Mouse (Mus musculus) hindbrain, embryonic 14.5 days (tissue): ENCODE data around the gene Dars. TPM values are rescaled to one million over a fixed set of nuclear protein-coding genes. Genes with fewer than 3 reads are reported as not detected.

Source experiments
- ATAC-seq: fragments of 200-750 bp; cut with Nextera tagmentation; 2 replicates; pipeline ENCODE4 v1.8.0; 2017; ENCODE audit warnings: moderate number of reproducible peaks, mild to moderate bottlenecking, moderate TSS enrichment, moderate library complexity; ENCODE audit not compliant: low FRiP score
- DNase-seq: peaks from one replicate; pipeline ENCODE4 v3.0.0-alpha.2; 2015; ENCODE audit warnings: low spot score
- H3K27ac ChIP-seq: fragments of 300-500 bp; sonication (generic); 2 replicates; pipeline ENCODE4 v1.5.1; 2014; ENCODE audit warnings: mild to moderate bottlenecking, moderate library complexity
- H3K27me3 ChIP-seq: fragments of 300-500 bp; sonication (generic); 2 replicates; pipeline ENCODE4 v1.6.1; 2014; ENCODE audit warnings: mild to moderate bottlenecking, low read length, mixed read lengths; ENCODE audit not compliant: control insufficient read depth, insufficient read depth
- H3K36me3 ChIP-seq: fragments of 300-500 bp; sonication (generic); replicated peaks from 2 replicates; pipeline ENCODE4 v1.6.1; 2014; ENCODE audit not compliant: control insufficient read depth, insufficient read depth
- H3K4me1 ChIP-seq: fragments of 300-500 bp; sonication (generic); replicated peaks from 2 replicates; pipeline ENCODE4 v1.6.1; 2014; ENCODE audit warnings: antibody characterized with exemption, low read length, mixed read lengths; ENCODE audit not compliant: control insufficient read depth, insufficient read depth
- H3K4me2 ChIP-seq: fragments of 300-500 bp; sonication (generic); replicated peaks from 2 replicates; pipeline ENCODE4 v1.6.1; 2014; ENCODE audit warnings: mild to moderate bottlenecking, moderate library complexity
- H3K4me3 ChIP-seq: fragments of 300-500 bp; sonication (generic); replicated peaks from 2 replicates; pipeline ENCODE4 v1.5.1; 2014; ENCODE audit warnings: mild to moderate bottlenecking, low read length
- H3K9ac ChIP-seq: fragments of 300-500 bp; sonication (generic); 2 replicates; pipeline ENCODE4 v1.6.1; 2014
- H3K9me3 ChIP-seq: fragments of 300-500 bp; sonication (generic); 2 replicates; pipeline ENCODE4 v1.6.1; 2016; ENCODE audit warnings: low read length; ENCODE audit not compliant: control insufficient read depth
- WGBS: fragments of 180-500 bp; shearing (Covaris S2); extraction: QIAGEN DNeasy Blood & Tissue Kit; methylation state at CpG from one replicate; pipeline ENCODE4 v1.1.7; 2014; 5-methylcytosine and 5-hydroxymethylcytosine counted together
- polyA plus RNA-seq: library from polyadenylated mRNA; unstranded; fragments of >200 nt; fragmentation: Nextera tagmentation; extraction: Ambion mirVana; gene quantifications from 2 replicates; pipeline ENCODE4 v1.2.1, GENCODE M21; 2014

Gene Dars
- polyA plus RNA-seq, 1 experiment from 2014 or later = 98.7 TPM

GRCm38 (mm10) chr1:128360601-128361000 lies 56.6 kb downstream of the Dars start:
- Histone ChIP-seq H3K4me3 (no peak overlapping the region), H3K4me1 (peaks cover 18% of the 10 kb centered on the region), H3K4me2 (no peak overlapping the region), H3K9ac (no peak overlapping the region), H3K27ac (no peak overlapping the region), H3K27me3 (no peaks in the 10 kb centered on the region), H3K9me3 (no peaks in the 10 kb centered on the region), H3K36me3 (peaks cover 42% of the 10 kb centered on the region)
- DNase-seq (no peak), ATAC-seq (no peak)
- WGBS = 76% methylated on average over 2 of the region's 2 CpGs

- DNase-seq (peak; percentile 95), ATAC-seq (peak; percentile 99)
- Histone ChIP-seq H3K4me3 (peak within 1 kb of the TSS; percentile 90), H3K9me3 (no peaks in the 10 kb centered on the region), H3K9ac (peak within 1 kb of the TSS; percentile 76), H3K4me2 (peak within 1 kb of the TSS; percentile 86), H3K36me3 (peaks cover 42% of the 10 kb centered on the region), H3K27ac (peak within 1 kb of the TSS; percentile 74), H3K27me3 (no peaks in the 10 kb centered on the region), H3K4me1 (peaks cover 18% of the 10 kb centered on the region)
- 2% methylated on average over 38 of the region's 38 CpGs for WGBS
Measured at GRCm38 (mm10) chr1:128359554-128360376, 57.4 kb downstream of the Dars start, which contains the start of gene Mcm6. Gene Mcm6, minus strand, starts transcription at chr1:128359664.

GRCm38 (mm10) chr1:128358916-128359553 lies 58.1 kb downstream of the Dars start:
- H3K4me1 ChIP-seq = peaks cover 18% of the 10 kb centered on the region
- H3K9ac ChIP-seq = peak overlapping the region; percentile 76
- no peaks in the 10 kb centered on the region for H3K9me3 ChIP-seq
- peak overlapping the region; percentile 90 for H3K4me3 ChIP-seq
- WGBS = under 1% methylated on average over 35 of the region's 35 CpGs
- ATAC-seq = peak; percentile 79; the same call in 1 of the 2 replicates
- DNase-seq = no peak
- H3K4me2 ChIP-seq = peak overlapping the region; percentile 86
- H3K27ac ChIP-seq = peak overlapping the region; percentile 74
- H3K27me3 ChIP-seq = no peaks in the 10 kb centered on the region
- H3K36me3 ChIP-seq = peaks cover 36% of the 10 kb centered on the region

- 67% methylated on average over 6 of the region's 6 CpGs for WGBS
- DNase-seq (no peak), ATAC-seq (no peak)
- peak overlapping the region; percentile 90 for H3K4me3 ChIP-seq
- H3K9me3 ChIP-seq = no peaks in the 10 kb centered on the region
- no peak overlapping the region for H3K9ac ChIP-seq
- peaks cover 39% of the 10 kb centered on the region for H3K36me3 ChIP-seq
- H3K4me2 ChIP-seq = peak overlapping the region; percentile 86
- H3K4me1 ChIP-seq = peaks cover 18% of the 10 kb centered on the region
- no peak overlapping the region for H3K27ac ChIP-seq
- no peaks in the 10 kb centered on the region for H3K27me3 ChIP-seq
Measured at GRCm38 (mm10) chr1:128358276-128358675, 58.9 kb downstream of the Dars start.

GRCm38 (mm10) chr1:128357452-128357851 lies 59.7 kb downstream of the Dars start:
- ATAC-seq = no peak
- 58% methylated on average over 3 of the region's 3 CpGs for WGBS
- H3K36me3 ChIP-seq = peaks cover 38% of the 10 kb centered on the region
- H3K9me3 ChIP-seq = no peaks in the 10 kb centered on the region
- no peak for DNase-seq
- peaks cover 18% of the 10 kb centered on the region for H3K4me1 ChIP-seq
- H3K4me2 ChIP-seq = peak overlapping the region; percentile 86
- H3K27me3 ChIP-seq = no peaks in the 10 kb centered on the region
- H3K27ac ChIP-seq = no peak overlapping the region; the same call in 1 of the 2 replicates
- 0 out of 2 replicates have a peak overlapping the region, but pooled peaks have one; percentile 90 for H3K4me3 ChIP-seq
- no peak overlapping the region; the same call in 1 of the 2 replicates for H3K9ac ChIP-seq

GRCm38 (mm10) chr1:128353092-128353491 lies 64.1 kb downstream of the Dars start:
- 0 out of 2 replicates have a peak, but pooled peaks cover 12% of the 10 kb centered on the region for H3K4me1 ChIP-seq
- WGBS = 93% methylated on average over 3 of the region's 3 CpGs
- H3K9ac ChIP-seq = no peak overlapping the region
- ATAC-seq (no peak), DNase-seq (no peak)
- H3K4me3 ChIP-seq = no peak overlapping the region
- H3K27ac ChIP-seq = no peak overlapping the region
- H3K36me3 ChIP-seq = peaks cover 52% of the 10 kb centered on the region
- no peak overlapping the region for H3K4me2 ChIP-seq
- no peaks in the 10 kb centered on the region for H3K9me3 ChIP-seq
- H3K27me3 ChIP-seq = no peaks in the 10 kb centered on the region

GRCm38 (mm10) chr1:128344232-128344631 lies 72.9 kb downstream of the Dars start:
- DNase-seq (no peak), ATAC-seq (no peak)

GRCm38 (mm10) chr1:128337708-128338320 lies 79.4 kb downstream of the Dars start:
- 90% methylated on average over 13 of the region's 13 CpGs for WGBS
- DNase-seq = no peak
- H3K27me3 ChIP-seq = no peaks in the 10 kb centered on the region
- no peak overlapping the region for H3K9ac ChIP-seq
- ATAC-seq = no peak
- no peak overlapping the region for H3K4me3 ChIP-seq
- H3K4me1 ChIP-seq = no peaks in the 10 kb centered on the region
- H3K9me3 ChIP-seq = no peaks in the 10 kb centered on the region
- no peak overlapping the region for H3K4me2 ChIP-seq
- H3K27ac ChIP-seq = no peak overlapping the region
- peaks cover 74% of the 10 kb centered on the region for H3K36me3 ChIP-seq

More at GRCm38 (mm10) chr1:128344232-128344631, 72.9 kb downstream of the Dars start:
- 24% methylated on average over 10 of the region's 10 CpGs for WGBS
- Histone ChIP-seq H3K27ac (no peak overlapping the region), H3K9me3 (no peaks in the 10 kb centered on the region), H3K4me2 (no peak overlapping the region), H3K4me1 (no peaks in the 10 kb centered on the region), H3K9ac (no peak overlapping the region), H3K27me3 (no peaks in the 10 kb centered on the region), H3K4me3 (no peak overlapping the region), H3K36me3 (peaks cover 80% of the 10 kb centered on the region)

- Histone ChIP-seq H3K9ac (no peak overlapping the region), H3K4me1 (no peaks in the 10 kb centered on the region), H3K27me3 (no peaks in the 10 kb centered on the region), H3K9me3 (no peaks in the 10 kb centered on the region), H3K4me2 (no peak overlapping the region), H3K27ac (no peak overlapping the region), H3K36me3 (peaks cover 46% of the 10 kb centered on the region), H3K4me3 (no peak overlapping the region)
- DNase-seq (no peak), ATAC-seq (no peak)
- 97% methylated on average over 1 of the region's 1 CpGs for WGBS
Measured at GRCm38 (mm10) chr1:128330313-128330712, 86.9 kb downstream of the Dars start.
